Mouse (Mus musculus) E14TG2a.4 (cell line): ENCODE data around the gene Fastk.

Source experiments
- CTCF ChIP-seq: conservative IDR thresholded peaks from 2 replicates; pipeline ENCODE4 v1.5.1; 2014; ENCODE audit warnings: low read length
- NANOG ChIP-seq: IDR thresholded peaks from 2 replicates; pipeline ENCODE4 v1.6.1; 2014; ENCODE audit warnings: borderline replicate concordance, low read length, mixed read lengths
- POU5F1 ChIP-seq: IDR thresholded peaks from 2 replicates; pipeline ENCODE4 v1.6.1; 2014; ENCODE audit warnings: low read length, borderline replicate concordance

GRCm38 (mm10) chr5:24424861-24425411, 20.2 kb downstream of the Fastk start:
- TF ChIP-seq CTCF (no peak), POU5F1 (no peak), NANOG (no peak)
